Mouse (Mus musculus) forelimb bud, embryonic 11.5 days (tissue): ENCODE results near the gene Dppa3.
A peak's percentile ranks its signal among the peaks of the same experiment; 100 is the strongest.

ENCODE experiments used
- DNase-seq: peaks from one replicate; pipeline ENCODE4 v3.0.0-alpha.2; 2012; ENCODE audit warnings: low read depth, low spot score

Dppa3 gene

DNA sequence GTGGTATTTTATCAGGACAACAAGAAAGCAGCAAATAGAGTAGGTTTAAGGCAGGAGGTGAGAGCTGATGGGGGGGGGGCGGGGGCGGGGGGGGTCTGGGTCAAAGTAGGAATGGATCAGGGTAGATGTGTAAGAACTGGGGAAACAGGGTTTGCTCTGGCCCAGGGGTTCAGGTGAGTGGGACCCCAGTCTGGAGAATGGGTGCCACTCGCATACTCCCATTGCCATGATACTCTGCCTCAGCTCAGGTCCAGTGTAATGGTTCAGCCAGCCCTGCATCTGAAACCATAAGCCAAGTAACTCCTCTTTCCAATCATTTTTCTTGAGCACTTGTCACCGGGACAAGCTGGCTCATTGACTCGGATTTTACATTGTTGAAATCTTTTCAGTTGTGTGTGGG lies 42.6 kb downstream of the Dppa3 start:
- DNase-seq = no peak

GRCm38 (mm10) chr6:122669406-122670200 lies 43.4 kb downstream of the Dppa3 start:
- peak; percentile 98 for DNase-seq

DNA sequence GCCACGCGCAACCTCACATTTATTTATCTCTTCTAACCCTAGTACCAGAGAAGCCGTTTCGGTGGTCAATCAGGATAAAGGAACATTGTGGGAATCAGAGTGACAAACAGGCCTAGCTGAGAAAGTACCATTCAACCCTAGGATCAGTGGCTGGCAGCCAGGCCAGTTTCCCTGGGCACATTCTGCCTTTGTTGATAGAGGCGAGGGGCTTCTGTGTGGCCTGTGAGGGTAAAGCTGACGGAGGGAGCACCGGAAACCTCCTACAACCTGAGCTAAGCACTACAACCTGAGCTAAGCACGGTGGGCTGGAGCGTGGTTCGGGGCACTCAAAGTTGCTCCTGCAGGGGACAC lies 44.0 kb downstream of the Dppa3 start:
- DNase-seq = no peak

GRCm38 (mm10) chr6:122670841-122671240 lies 44.6 kb downstream of the Dppa3 start:
- DNase-seq = no peak

DNA sequence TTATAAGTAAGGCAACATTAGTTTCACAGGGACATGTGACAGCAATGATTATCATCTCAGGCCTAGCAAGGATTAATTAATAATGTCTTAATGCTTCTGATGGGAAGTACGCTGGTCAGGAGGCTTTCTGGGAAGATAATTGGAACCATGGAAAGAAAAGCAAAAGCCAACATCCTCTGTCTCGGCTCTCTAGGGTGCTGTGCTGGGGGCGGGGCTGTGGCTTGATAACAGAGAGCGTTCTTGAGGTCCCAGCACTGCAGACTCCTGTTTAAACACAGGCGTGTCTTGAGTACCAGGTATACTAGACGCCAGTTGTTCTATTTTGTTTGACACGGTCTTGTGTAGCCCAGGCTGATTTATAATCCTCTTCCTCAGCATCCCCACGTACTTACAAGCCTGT lies 46.5 kb downstream of the Dppa3 start:
- no peak for DNase-seq
